Mouse (Mus musculus) liver, adult 2 months (tissue): ENCODE data around the gene Gm8334. TPM values are rescaled to one million over a fixed set of nuclear protein-coding genes. Genes with fewer than 3 reads are reported as not detected.
"Not testable (repeated sequence)": the region's sequence is repeated elsewhere in the genome, so short reads cannot be mapped to it uniquely, and the experiment has no call there.

Experiments
- DNase-seq: peaks from one replicate; pipeline ENCODE4 v3.0.0-alpha.2; 2011; ENCODE audit warnings: low read depth, low spot score; ENCODE audit errors: extremely low read depth
- H3K27ac ChIP-seq: fragments of 200-500 bp; replicated peaks from 2 replicates; pipeline ENCODE4 v1.5.1; 2012; ENCODE audit warnings: low read depth, mild to moderate bottlenecking, control low read depth, inconsistent platforms, low read length; ENCODE audit not compliant: insufficient read depth
- H3K27me3 ChIP-seq: fragments of 200-500 bp; 2 replicates; pipeline ENCODE4 v1.6.1; 2012; ENCODE audit warnings: mild to moderate bottlenecking, moderate library complexity, low read length, inconsistent platforms; ENCODE audit not compliant: control insufficient read depth, insufficient read depth
- H3K36me3 ChIP-seq: fragments of 200-500 bp; 2 replicates; pipeline ENCODE4 v1.6.1; 2012; ENCODE audit warnings: low read length, inconsistent platforms; ENCODE audit not compliant: control insufficient read depth, insufficient read depth
- H3K4me1 ChIP-seq: fragments of 200-500 bp; 2 replicates; pipeline ENCODE4 v1.6.1; 2011; ENCODE audit warnings: low read length; ENCODE audit not compliant: control insufficient read depth, insufficient read depth
- H3K4me3 ChIP-seq: fragments of 200-500 bp; 2 replicates; pipeline ENCODE4 v1.5.1; 2011; ENCODE audit warnings: low read depth, mild to moderate bottlenecking, control low read depth, low read length, moderate library complexity; ENCODE audit not compliant: insufficient read depth
- H3K79me2 ChIP-seq: fragments of 200-500 bp; 2 replicates; pipeline ENCODE4 v1.6.1; 2012; ENCODE audit warnings: inconsistent platforms, mild to moderate bottlenecking, low read length, moderate library complexity; ENCODE audit not compliant: control insufficient read depth, insufficient read depth
- H3K9ac ChIP-seq: fragments of 200-500 bp; 2 replicates; pipeline ENCODE4 v1.6.1; 2012; ENCODE audit warnings: low read depth, mild to moderate bottlenecking, control low read depth, inconsistent platforms, low read length
- WGBS: fragments of 180-500 bp; shearing (Covaris S2); methylation state at CpG from one replicate; pipeline ENCODE4 v1.1.7; 2018; 5-methylcytosine and 5-hydroxymethylcytosine counted together
- polyA plus RNA-seq: library from polyadenylated mRNA; depleted of rRNA; stranded (reverse); fragments of >200 nt; gene quantifications from 2 replicates; pipeline ENCODE4 v1.2.3, GENCODE M21; 2012; rRNA removed
- total RNA-seq: library from RNA; depleted of rRNA; stranded (reverse); fragments of >200 nt; gene quantifications from 2 replicates; pipeline ENCODE4 v1.2.3, GENCODE M21; 2014; rRNA removed

The Gm8334 gene
- not detected in 2 replicates for total RNA-seq
- not detected in 2 replicates for polyA plus RNA-seq

- H3K36me3 ChIP-seq, H3K9ac ChIP-seq, H3K27ac ChIP-seq, H3K4me1 ChIP-seq, H3K79me2 ChIP-seq, H3K27me3 ChIP-seq, DNase-seq, H3K4me3 ChIP-seq: not testable (repeated sequence)
- WGBS = 87% methylated on average over 4 of the region's 7 CpGs
Measured at GRCm38 (mm10) chrX:148615053-148615452, at the start of gene Gm8334. Gm8334 (minus strand) TSS chrX:148615153.

GRCm38 (mm10) chrX:148663298-148663697 lies 48.3 kb upstream of the Gm8334 start, which contains the start of gene Gm15127:
Gm15127 (plus strand) TSS chrX:148663598.
- DNase-seq, H3K36me3 ChIP-seq, H3K27ac ChIP-seq, H3K27me3 ChIP-seq, H3K4me3 ChIP-seq, H3K9ac ChIP-seq, H3K79me2 ChIP-seq, H3K4me1 ChIP-seq: not testable (repeated sequence)
- 60% methylated on average over 2 of the region's 4 CpGs for WGBS

Other genes starting within 250 kb of the Gm8334 start
- not detected in 2 replicates for gene Gm15114, start 126.2 kb downstream of the Gm8334 start, total RNA-seq
- not detected in 2 replicates for gene Gm15114, start 126.2 kb downstream of the Gm8334 start, polyA plus RNA-seq
- not detected in 2 replicates for gene Gm15127, start 48.4 kb upstream of the Gm8334 start, total RNA-seq
- not detected in 2 replicates for gene Gm15127, start 48.4 kb upstream of the Gm8334 start, polyA plus RNA-seq
- gene Luzp4, start 242.5 kb upstream of the Gm8334 start, total RNA-seq = not detected in 2 replicates
- gene Luzp4, start 242.5 kb upstream of the Gm8334 start, polyA plus RNA-seq = not detected in 2 replicates